Mouse (Mus musculus) effector memory CD4-positive, alpha-beta T cell, adult 7 months (primary cell): ENCODE results near the gene Scel. TPM values are rescaled to one million over a fixed set of nuclear protein-coding genes. Genes with fewer than 3 reads are reported as not detected.

Source experiments
- polyA plus RNA-seq: library from polyadenylated mRNA; unstranded; fragments of 100-300 nt; shearing (Covaris generic); gene quantifications from one replicate; pipeline ENCODE4 v1.2.1, GENCODE M21; 2017

Scel gene
- not detected for polyA plus RNA-seq

GRCm38 (mm10) chr14:103512802-103513472 is at the start of gene Scel:
Gene Scel, plus strand, starts transcription at chr14:103513342.

GRCm38 (mm10) chr14:103649896-103650334 is 136.8 kb downstream of the Scel start, which contains the start of gene Slain1:
Gene Slain1, plus strand, starts transcription at chr14:103650228.

Other genes starting within 250 kb of the Scel start
- gene Mycbp2, start 166.5 kb upstream of the Scel start, polyA plus RNA-seq = 53.3 TPM
- 95.4 TPM for gene Slain1, start 136.9 kb downstream of the Scel start, polyA plus RNA-seq